Mouse (Mus musculus): ENCODE data around the gene Casz1.

DNA sequence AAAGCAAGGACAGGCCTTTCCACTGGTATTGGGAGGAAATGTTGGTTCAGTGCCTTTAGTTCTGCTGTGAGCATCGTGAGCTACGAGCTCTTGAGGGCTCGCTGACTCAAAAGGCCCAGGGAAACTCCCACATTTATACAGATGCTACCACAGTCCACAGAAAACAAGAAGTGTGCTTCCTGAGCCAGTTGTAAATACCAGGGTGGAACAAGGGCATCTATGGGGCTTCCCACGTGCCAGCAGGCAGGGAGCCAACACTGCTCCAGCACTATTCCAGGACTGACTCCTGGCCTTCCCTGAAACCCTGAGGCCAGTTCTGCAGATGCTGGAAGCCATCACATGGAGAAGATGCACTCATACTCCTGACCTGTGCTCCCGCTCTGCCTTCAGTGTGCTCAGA, 165.4 kb downstream of the Casz1 start:
- TF ChIP-seq POLR2A (IDR thresholded peaks at IDR 0.05; ENCODE audit: borderline replicate concordance, low read depth, low read length) (no peak), CTCF (IDR thresholded peaks at IDR 0.05; ENCODE audit: low read depth, low read length) (no peak)
